Mouse (Mus musculus): Measurements from ENCODE around the gene Prkg2. TPM values are rescaled to one million over a fixed set of nuclear protein-coding genes. Genes with fewer than 3 reads are reported as not detected.

Gene Prkg2
- polyA plus RNA-seq, 1 experiment, result 5.3 TPM

DNA sequence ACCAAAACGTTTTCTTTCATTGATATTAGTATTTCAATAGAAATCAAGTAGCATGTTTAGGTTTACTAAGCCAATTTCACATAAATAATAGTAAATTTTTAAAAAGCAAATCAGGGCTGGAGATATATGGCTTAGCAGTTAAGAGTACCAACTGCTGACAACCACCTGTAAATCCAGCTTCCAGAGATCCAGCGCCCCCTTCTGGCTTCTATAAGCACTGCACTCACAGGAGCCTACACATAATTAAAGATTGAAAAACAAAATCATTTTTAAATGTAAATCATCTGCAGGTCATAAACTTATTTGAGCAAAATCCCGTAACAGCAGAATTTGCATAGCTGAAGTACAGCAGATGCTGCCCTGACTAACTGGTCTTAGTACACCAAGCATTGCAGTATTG is 10.8 kb downstream of the Prkg2 start:
- Histone ChIP-seq H3K4me3 (ENCODE audit: insufficient read depth, low read length) (no peak overlapping the region), H3K4me1 (ENCODE audit: control insufficient read depth, insufficient read depth, low read length) (no peaks in the 10 kb centered on the region; the same call in 1 of the 2 replicates), H3K27ac (ENCODE audit: insufficient read depth, low read length) (no peak overlapping the region)
- TF ChIP-seq POLR2A (IDR thresholded peaks at IDR 0.05; ENCODE audit: extremely low read depth, insufficient read depth, low read length) (no peak), CTCF (IDR thresholded peaks at IDR 0.05; ENCODE audit: extremely low read depth, insufficient read depth, low read length) (no peak)

DNA sequence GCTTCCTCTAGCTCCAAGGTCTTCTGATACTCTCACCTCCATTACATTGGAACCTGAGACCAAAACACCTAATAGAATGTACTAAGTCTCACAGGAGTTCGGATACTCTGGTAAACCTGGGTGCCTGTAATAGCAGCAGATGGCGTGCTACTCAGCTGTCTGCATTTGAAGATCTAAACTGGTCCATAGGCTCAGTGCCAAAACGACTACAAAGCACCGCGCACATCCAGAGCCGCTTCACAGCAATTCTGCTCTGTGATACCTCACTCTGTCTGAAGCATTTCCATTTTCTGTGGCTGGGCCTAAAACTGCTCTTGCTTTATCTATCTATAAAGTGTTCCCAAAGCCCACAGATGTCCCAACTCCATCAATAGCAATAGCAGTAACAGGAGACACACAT is 17.4 kb downstream of the Prkg2 start:
- Histone ChIP-seq H3K27ac (ENCODE audit: insufficient read depth, low read length) (no peak overlapping the region), H3K4me3 (ENCODE audit: insufficient read depth, low read length) (no peak overlapping the region), H3K4me1 (ENCODE audit: control insufficient read depth, insufficient read depth, low read length) (peaks cover 2% of the 10 kb centered on the region)
- TF ChIP-seq CTCF (IDR thresholded peaks at IDR 0.05; ENCODE audit: extremely low read depth, insufficient read depth, low read length), result no peak
- no peak for TF ChIP-seq POLR2A (IDR thresholded peaks at IDR 0.05; ENCODE audit: extremely low read depth, insufficient read depth, low read length)

DNA sequence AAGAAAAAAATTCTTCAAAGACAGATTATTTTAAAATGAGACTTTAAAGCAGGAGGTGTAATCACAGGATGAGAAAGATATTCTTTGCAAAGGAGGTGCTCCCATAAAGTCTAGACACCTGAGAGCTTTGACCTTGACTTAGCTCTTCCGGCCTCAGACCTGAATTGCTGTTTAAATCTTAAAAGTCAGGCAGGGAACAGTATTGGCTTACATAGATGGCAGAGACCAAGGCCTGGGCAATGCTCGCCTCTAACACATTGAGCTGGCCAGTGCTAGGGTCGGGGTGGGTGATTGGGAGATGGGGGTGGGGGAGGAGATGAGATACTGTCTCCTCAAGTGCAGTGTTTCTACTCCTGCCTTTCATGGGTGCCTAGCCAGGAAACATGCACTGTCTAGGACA is 22.0 kb downstream of the Prkg2 start:
- Histone ChIP-seq H3K4me1 (ENCODE audit: control insufficient read depth, insufficient read depth, low read length) (peaks cover 2% of the 10 kb centered on the region; the same call in 1 of the 2 replicates), H3K4me3 (ENCODE audit: insufficient read depth, low read length) (no peak overlapping the region), H3K27ac (ENCODE audit: insufficient read depth, low read length) (no peak overlapping the region)
- TF ChIP-seq POLR2A (IDR thresholded peaks at IDR 0.05; ENCODE audit: extremely low read depth, insufficient read depth, low read length), result no peak
- TF ChIP-seq CTCF (IDR thresholded peaks at IDR 0.05; ENCODE audit: extremely low read depth, insufficient read depth, low read length), result no peak

DNA sequence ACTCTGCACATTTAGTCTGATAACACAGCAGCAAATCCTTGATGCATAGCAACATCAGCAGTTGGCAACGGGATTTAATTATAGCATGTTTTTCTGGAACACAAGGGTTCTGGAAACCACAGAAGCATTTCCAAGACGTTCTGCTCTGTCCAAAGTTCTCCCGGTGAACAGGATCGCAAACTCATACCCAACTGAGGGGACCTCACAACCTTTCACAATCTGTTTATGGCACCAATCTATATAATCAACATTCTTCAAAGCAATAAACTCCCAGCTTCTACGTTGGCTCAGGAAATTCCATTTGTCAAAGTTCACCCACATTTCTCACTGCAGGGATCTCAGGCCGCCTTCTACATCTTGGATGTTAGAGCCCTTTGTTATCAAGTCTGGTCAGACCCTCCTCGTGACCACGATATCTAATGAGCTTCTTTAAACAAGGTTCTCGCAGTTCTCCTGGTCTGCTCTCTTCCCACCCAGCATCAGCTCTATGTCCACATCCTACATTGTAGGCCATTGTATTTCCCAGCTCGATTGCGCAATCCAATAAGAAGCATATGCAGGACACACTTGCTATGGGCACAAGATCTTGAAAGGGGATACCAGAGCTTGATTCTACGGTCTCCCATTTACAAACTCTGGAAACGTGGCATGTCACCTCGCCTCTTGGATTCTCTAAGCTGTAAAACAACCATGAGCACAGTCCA is 26.6 kb downstream of the Prkg2 start:
- no peak overlapping the region for H3K27ac ChIP-seq (ENCODE audit: insufficient read depth, low read length)
- no peaks in the 10 kb centered on the region for H3K4me1 ChIP-seq (ENCODE audit: control insufficient read depth, insufficient read depth, low read length)
- TF ChIP-seq POLR2A (IDR thresholded peaks at IDR 0.05; ENCODE audit: extremely low read depth, insufficient read depth, low read length) (no peak), CTCF (IDR thresholded peaks at IDR 0.05; ENCODE audit: extremely low read depth, insufficient read depth, low read length) (no peak)
- H3K4me3 ChIP-seq (ENCODE audit: insufficient read depth, low read length), result no peak overlapping the region

DNA sequence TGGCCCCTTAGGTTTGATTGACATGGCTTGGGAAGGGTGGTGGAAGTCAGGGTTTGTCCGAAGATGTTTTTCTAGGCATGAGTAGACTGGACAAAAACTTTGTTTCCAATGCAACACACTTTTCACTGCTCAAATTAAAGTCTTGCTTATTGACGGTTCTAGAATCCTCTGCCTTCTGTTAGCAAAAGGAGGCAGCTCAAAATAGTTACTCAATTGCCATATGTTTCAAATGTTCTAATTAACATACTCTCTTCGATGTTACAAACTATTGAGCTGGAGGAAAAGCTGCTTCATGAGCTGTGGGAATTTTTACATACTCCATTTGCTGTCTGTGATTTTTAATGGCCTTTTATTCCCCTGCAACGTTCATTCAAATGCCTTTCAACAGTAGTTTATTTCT is 39.0 kb downstream of the Prkg2 start:
- no peaks in the 10 kb centered on the region; the same call in 1 of the 2 replicates for H3K4me1 ChIP-seq (ENCODE audit: control insufficient read depth, insufficient read depth, low read length)
- no peak overlapping the region for H3K4me3 ChIP-seq (ENCODE audit: insufficient read depth, low read length)
- TF ChIP-seq CTCF (IDR thresholded peaks at IDR 0.05; ENCODE audit: extremely low read depth, insufficient read depth, low read length) (no peak), POLR2A (IDR thresholded peaks at IDR 0.05; ENCODE audit: extremely low read depth, insufficient read depth, low read length) (no peak)
- no peak overlapping the region for H3K27ac ChIP-seq (ENCODE audit: insufficient read depth, low read length)

DNA sequence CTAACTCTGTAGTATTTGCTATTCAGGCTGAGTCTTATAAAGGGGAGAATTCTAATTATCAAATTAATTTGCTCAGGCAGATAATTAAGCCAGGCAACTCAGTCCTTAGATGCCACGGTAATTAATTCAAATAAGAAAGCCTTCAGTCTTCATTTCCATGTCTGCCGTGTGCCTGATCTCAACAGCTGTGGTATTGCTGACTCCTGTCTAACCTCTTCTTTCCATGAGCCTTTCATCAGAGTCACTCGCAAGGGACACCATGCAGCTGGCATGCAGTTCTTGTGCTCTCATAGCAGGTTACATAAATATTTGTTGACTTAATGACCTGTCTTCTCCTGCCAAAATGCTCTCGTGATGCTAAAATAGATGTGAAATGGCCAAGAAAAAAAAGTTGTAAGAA is 41.4 kb downstream of the Prkg2 start:
- no peak overlapping the region for H3K4me3 ChIP-seq (ENCODE audit: insufficient read depth, low read length)
- H3K4me1 ChIP-seq (ENCODE audit: control insufficient read depth, insufficient read depth, low read length), result no peaks in the 10 kb centered on the region; the same call in 1 of the 2 replicates
- TF ChIP-seq POLR2A (IDR thresholded peaks at IDR 0.05; ENCODE audit: extremely low read depth, insufficient read depth, low read length) (no peak), CTCF (IDR thresholded peaks at IDR 0.05; ENCODE audit: extremely low read depth, insufficient read depth, low read length) (no peak)
- no peak overlapping the region for H3K27ac ChIP-seq (ENCODE audit: insufficient read depth, low read length)

DNA sequence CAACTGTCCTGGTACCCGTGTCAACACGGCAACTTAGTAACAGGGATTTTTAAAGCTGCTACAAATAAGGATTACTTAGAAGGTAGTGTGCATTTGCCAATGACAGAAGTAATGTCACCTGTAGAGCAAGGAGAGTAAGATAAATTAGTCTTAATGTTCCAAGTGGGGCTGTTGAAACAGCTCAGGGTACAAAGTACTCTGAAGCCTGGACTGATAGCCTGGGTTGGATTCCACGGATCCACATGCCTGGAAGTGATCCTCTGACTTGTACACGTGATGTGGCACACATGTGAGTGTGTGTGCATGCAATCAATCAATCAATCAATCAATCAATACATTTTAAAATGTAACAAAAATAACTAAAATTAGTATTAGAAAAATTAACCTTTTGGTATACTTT is 45.6 kb downstream of the Prkg2 start:
- no peak overlapping the region for H3K4me3 ChIP-seq (ENCODE audit: insufficient read depth, low read length)

DNA sequence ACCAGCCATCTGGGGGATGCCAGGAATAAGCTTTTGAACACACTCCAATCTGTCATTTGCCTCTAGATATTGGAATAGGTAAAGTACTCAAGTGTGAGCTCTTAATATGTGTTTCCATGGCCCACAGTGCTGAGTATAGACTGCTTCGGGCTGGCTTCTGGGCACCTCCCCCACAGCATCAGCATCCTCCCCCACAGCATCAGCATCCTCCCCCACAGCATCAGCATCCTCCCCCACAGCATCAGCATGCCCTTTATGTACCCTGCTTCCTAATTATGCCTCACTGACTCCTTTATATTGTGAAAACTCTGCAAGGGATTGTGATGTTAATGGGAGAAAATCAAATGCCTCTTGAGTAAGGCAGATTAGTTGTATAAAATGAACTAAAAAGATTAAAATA is 49.5 kb downstream of the Prkg2 start:
- Histone ChIP-seq H3K4me3 (ENCODE audit: insufficient read depth, low read length) (no peak overlapping the region), H3K27ac (ENCODE audit: insufficient read depth, low read length) (no peak overlapping the region), H3K4me1 (ENCODE audit: control insufficient read depth, insufficient read depth, low read length) (peaks cover 2% of the 10 kb centered on the region; the same call in 1 of the 2 replicates)
- no peak for TF ChIP-seq CTCF (IDR thresholded peaks at IDR 0.05; ENCODE audit: extremely low read depth, insufficient read depth, low read length)
- TF ChIP-seq POLR2A (IDR thresholded peaks at IDR 0.05; ENCODE audit: extremely low read depth, insufficient read depth, low read length), result no peak

More for the DNA sequence above, 45.6 kb downstream of the Prkg2 start:
- H3K4me1 ChIP-seq (ENCODE audit: control insufficient read depth, insufficient read depth, low read length), result no peaks in the 10 kb centered on the region
- TF ChIP-seq POLR2A (IDR thresholded peaks at IDR 0.05; ENCODE audit: extremely low read depth, insufficient read depth, low read length), result no peak
- no peak for TF ChIP-seq CTCF (IDR thresholded peaks at IDR 0.05; ENCODE audit: extremely low read depth, insufficient read depth, low read length)
- no peak overlapping the region for H3K27ac ChIP-seq (ENCODE audit: insufficient read depth, low read length)

DNA sequence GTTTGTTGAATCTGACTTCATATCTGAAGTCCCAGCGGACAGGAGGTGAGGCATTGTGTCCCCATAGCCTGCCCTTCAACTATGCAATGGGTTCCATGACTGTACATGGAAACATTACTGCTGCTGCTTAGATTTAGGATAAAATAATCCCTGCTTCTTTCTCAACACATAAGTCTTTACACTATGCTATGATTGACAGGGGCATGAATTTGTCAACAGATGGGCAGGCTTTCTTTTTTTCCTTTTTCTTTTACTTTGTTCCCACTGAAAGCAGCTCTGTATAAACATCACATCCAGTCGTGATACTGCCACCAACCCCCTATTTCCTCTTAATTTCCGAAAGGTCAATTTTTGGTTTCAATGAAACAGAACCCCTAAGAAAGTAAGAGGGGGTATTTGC is 50.0 kb downstream of the Prkg2 start:
- TF ChIP-seq POLR2A (IDR thresholded peaks at IDR 0.05; ENCODE audit: extremely low read depth, insufficient read depth, low read length) (no peak), CTCF (IDR thresholded peaks at IDR 0.05; ENCODE audit: extremely low read depth, insufficient read depth, low read length) (no peak)
- H3K4me3 ChIP-seq (ENCODE audit: insufficient read depth, low read length), result no peak overlapping the region
- H3K27ac ChIP-seq (ENCODE audit: insufficient read depth, low read length), result no peak overlapping the region
- peaks cover 2% of the 10 kb centered on the region; the same call in 1 of the 2 replicates for H3K4me1 ChIP-seq (ENCODE audit: control insufficient read depth, insufficient read depth, low read length)

DNA sequence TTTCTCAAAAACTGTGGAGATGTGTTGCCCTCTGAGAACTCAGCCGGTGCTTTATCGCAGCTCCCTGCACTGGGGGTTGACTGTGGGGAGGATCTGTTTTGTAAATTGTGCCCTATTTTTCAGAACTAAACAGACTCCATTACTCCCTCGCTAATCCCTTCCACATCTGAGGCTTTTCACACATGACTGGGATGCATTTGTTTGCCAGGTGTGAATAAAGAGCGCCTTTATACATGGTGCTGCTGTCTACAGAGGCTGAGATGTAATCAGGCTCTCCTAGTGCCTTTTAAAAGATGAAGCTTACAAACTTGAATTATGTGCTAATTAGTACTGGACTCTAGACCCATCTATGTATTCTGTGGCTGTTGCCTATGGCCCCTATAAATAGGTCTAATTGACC is 50.7 kb downstream of the Prkg2 start:
- H3K27ac ChIP-seq (ENCODE audit: insufficient read depth, low read length), result no peak overlapping the region

More for the DNA sequence above, 50.7 kb downstream of the Prkg2 start:
- Histone ChIP-seq H3K4me1 (ENCODE audit: control insufficient read depth, insufficient read depth, low read length) (peaks cover 2% of the 10 kb centered on the region; the same call in 1 of the 2 replicates), H3K4me3 (ENCODE audit: insufficient read depth, low read length) (no peak overlapping the region)
- TF ChIP-seq POLR2A (IDR thresholded peaks at IDR 0.05; ENCODE audit: extremely low read depth, insufficient read depth, low read length), result no peak
- no peak for TF ChIP-seq CTCF (IDR thresholded peaks at IDR 0.05; ENCODE audit: extremely low read depth, insufficient read depth, low read length)
